Mouse (Mus musculus) myocyte (in vitro differentiated cells): ENCODE measurements around the gene Derl3.
A peak's percentile ranks its signal among the peaks of the same experiment; 100 is the strongest.

Source experiments
- CEBPB ChIP-seq: IDR thresholded peaks from 2 replicates; pipeline ENCODE4 v1.6.1; 2011; ENCODE audit warnings: mild to moderate bottlenecking, moderate library complexity; ENCODE audit not compliant: poor library complexity, insufficient read depth, severe bottlenecking
- E2F4 ChIP-seq: IDR thresholded peaks from one replicate; pipeline ENCODE4 v1.6.1; 2011; ENCODE audit warnings: mild to moderate bottlenecking, control low read depth, moderate library complexity; ENCODE audit not compliant: insufficient read depth
- MAX ChIP-seq: IDR thresholded peaks from one replicate; pipeline ENCODE4 v1.6.1; 2011; ENCODE audit warnings: low read depth, mild to moderate bottlenecking, control low read depth
- MYOD1 ChIP-seq, 3 experiments: IDR thresholded peaks; one replicate each; pipeline ENCODE4 v1.6.1; 2011; ENCODE audit warnings: control low read depth in 2 of 3, low read depth in 2 of 3, mild to moderate bottlenecking in 2 of 3, moderate library complexity in 1 of 3; ENCODE audit not compliant: insufficient read length in 2 of 3, control insufficient read depth in 1 of 3
- MYOG ChIP-seq, 3 experiments: IDR thresholded peaks; one replicate each; pipeline ENCODE4 v1.6.1; 2011; ENCODE audit warnings: control low read depth in 2 of 3, low read depth in 2 of 3, mild to moderate bottlenecking in 2 of 3; ENCODE audit not compliant: insufficient read length in 2 of 3, control insufficient read depth in 1 of 3, insufficient read depth in 1 of 3
- POLR2A ChIP-seq: IDR thresholded peaks from one replicate; pipeline ENCODE4 v1.6.1; 2011; ENCODE audit warnings: low read depth, mild to moderate bottlenecking, control low read depth, moderate library complexity; ENCODE audit not compliant: insufficient read length
- POLR2AphosphoS2 ChIP-seq: IDR thresholded peaks from one replicate; pipeline ENCODE4 v1.6.1; 2011; ENCODE audit warnings: low read depth, control low read depth; ENCODE audit not compliant: insufficient read length
- TCF12 ChIP-seq: IDR thresholded peaks from one replicate; pipeline ENCODE4 v1.6.1; 2011; ENCODE audit warnings: mild to moderate bottlenecking, control low read depth; ENCODE audit not compliant: poor library complexity, insufficient read depth, severe bottlenecking
- TCF3 ChIP-seq: IDR thresholded peaks from one replicate; pipeline ENCODE4 v1.6.1; 2011; ENCODE audit warnings: low read depth, control low read depth; ENCODE audit not compliant: insufficient read length
- USF1 ChIP-seq: IDR thresholded peaks from one replicate; pipeline ENCODE4 v1.6.1; 2011; ENCODE audit warnings: low read depth, mild to moderate bottlenecking, control low read depth, moderate library complexity

DNA sequence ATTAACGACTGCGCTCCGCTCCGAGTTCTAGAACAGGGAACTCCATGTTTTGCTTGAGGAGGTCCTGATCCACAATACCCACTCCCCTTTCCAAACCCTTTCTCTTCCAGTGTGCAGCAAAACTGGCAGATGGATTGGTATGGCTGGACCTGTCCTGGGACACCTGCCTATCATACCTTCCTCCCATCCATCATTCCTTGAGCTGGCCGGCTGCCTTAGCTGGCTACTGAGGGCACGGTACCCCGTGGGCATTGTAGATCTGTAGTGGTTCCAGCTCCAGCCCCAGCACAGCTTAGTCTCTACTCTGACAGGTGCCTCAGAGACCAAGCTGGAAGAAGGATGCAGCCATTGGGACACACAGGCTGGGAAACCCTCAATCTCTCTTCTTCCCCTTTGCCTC lies 38.1 kb downstream of the Derl3 start:
- TF ChIP-seq POLR2A, result peak; percentile 37
- no peak for TF ChIP-seq CEBPB
- no peak for TF ChIP-seq USF1
- no peak for TF ChIP-seq MYOD1 (IDR thresholded peaks at IDR 0.05; ENCODE audit: control insufficient read depth in 1 of 3, insufficient read length in 2 of 3, low read depth in 2 of 3)
- TF ChIP-seq TCF3, result no peak
- TF ChIP-seq MAX, result no peak
- TF ChIP-seq TCF12, result no peak
- no peak for TF ChIP-seq E2F4
- no peak for TF ChIP-seq MYOG (IDR thresholded peaks at IDR 0.05; ENCODE audit: control insufficient read depth in 1 of 3, insufficient read depth in 1 of 3, insufficient read length in 2 of 3, low read depth in 2 of 3)
- TF ChIP-seq POLR2AphosphoS2, result peak; percentile 73
